Mouse (Mus musculus) limb, embryonic 11.5 days (tissue): ENCODE measurements around the gene Leng8. TPM values are rescaled to one million over a fixed set of nuclear protein-coding genes. Genes with fewer than 3 reads are reported as not detected.
A peak's percentile ranks its signal among the peaks of the same experiment; 100 is the strongest.

ENCODE experiments used
- ATAC-seq: fragments of 200-750 bp; cut with Nextera tagmentation; 2 replicates; pipeline ENCODE4 v1.8.0; 2017; ENCODE audit warnings: low read depth; ENCODE audit not compliant: insufficient number of reproducible peaks, low FRiP score, low TSS enrichment
- DNase-seq: peaks from one replicate; pipeline ENCODE4 v3.0.0-alpha.2; 2015; ENCODE audit warnings: low spot score
- H3K27ac ChIP-seq: fragments of 300-500 bp; sonication (generic); replicated peaks from 2 replicates; pipeline ENCODE4 v1.5.1; 2014; ENCODE audit warnings: low read depth, mild to moderate bottlenecking, low read length
- H3K27me3 ChIP-seq: fragments of 300-500 bp; sonication (generic); 2 replicates; pipeline ENCODE4 v1.6.1; 2014; ENCODE audit warnings: mild to moderate bottlenecking, low read length, mixed read lengths; ENCODE audit not compliant: control insufficient read depth, insufficient read depth
- H3K36me3 ChIP-seq: fragments of 300-500 bp; sonication (generic); 2 replicates; pipeline ENCODE4 v1.6.1; 2014; ENCODE audit warnings: mild to moderate bottlenecking, low read length, moderate library complexity, mixed read lengths; ENCODE audit not compliant: control insufficient read depth, insufficient read depth
- H3K4me1 ChIP-seq: fragments of 300-500 bp; sonication (generic); 2 replicates; pipeline ENCODE4 v1.6.1; 2014; ENCODE audit warnings: low read length, mixed read lengths; ENCODE audit not compliant: control insufficient read depth, insufficient read depth
- H3K4me2 ChIP-seq: fragments of 300-500 bp; sonication (generic); 2 replicates; pipeline ENCODE4 v1.6.1; 2014; ENCODE audit warnings: low read depth, mild to moderate bottlenecking, moderate library complexity; ENCODE audit not compliant: severe bottlenecking
- H3K4me3 ChIP-seq: fragments of 300-500 bp; sonication (generic); 2 replicates; pipeline ENCODE4 v1.5.1; 2014; ENCODE audit warnings: low read depth, low read length
- H3K9ac ChIP-seq: fragments of 300-500 bp; sonication (generic); 2 replicates; pipeline ENCODE4 v1.6.1; 2014; ENCODE audit warnings: mild to moderate bottlenecking, low read length
- H3K9me3 ChIP-seq: fragments of 300-500 bp; sonication (generic); 2 replicates; pipeline ENCODE4 v1.6.1; 2016; ENCODE audit warnings: low read length; ENCODE audit not compliant: control insufficient read depth
- WGBS: fragments of 180-500 bp; shearing (Covaris S2); extraction: QIAGEN DNeasy Blood & Tissue Kit; methylation state at CpG from one replicate; pipeline ENCODE4 v1.1.7; 2014; 5-methylcytosine and 5-hydroxymethylcytosine counted together
- polyA plus RNA-seq: library from polyadenylated mRNA; unstranded; fragments of >200 nt; fragmentation: Nextera tagmentation; extraction: Ambion mirVana; gene quantifications from 2 replicates; pipeline ENCODE4 v1.2.1, GENCODE M21; 2014

The Leng8 gene
- polyA plus RNA-seq, 1 experiment from 2014 or later: 49.7 TPM

DNA sequence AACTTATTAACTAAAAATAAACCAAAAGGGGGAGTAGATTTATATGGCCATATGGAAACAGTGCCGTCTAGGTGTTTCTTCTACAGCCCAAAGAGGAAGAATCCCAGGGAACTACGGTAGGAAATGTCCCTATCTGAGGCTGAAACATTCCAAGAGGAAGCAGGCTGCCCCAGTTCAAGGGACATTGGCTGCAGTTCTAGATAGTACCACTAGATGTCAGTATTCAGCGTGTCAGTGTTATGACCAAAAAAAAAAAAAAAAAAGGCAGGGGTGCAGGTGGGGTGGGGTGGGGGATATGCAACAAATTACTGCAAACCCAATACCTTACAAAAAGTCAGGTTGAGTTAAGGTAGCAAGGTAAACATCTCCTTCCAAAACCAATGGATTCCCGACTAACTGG is 33.4 kb upstream of the Leng8 start:
- H3K9ac ChIP-seq: no peak overlapping the region
- H3K27me3 ChIP-seq: no peaks in the 10 kb centered on the region
- WGBS: 25% methylated on average over 4 of the region's 4 CpGs
- peak; percentile 32 for DNase-seq
- H3K4me3 ChIP-seq: no peak overlapping the region
- no peak overlapping the region for H3K4me2 ChIP-seq
- no peak for ATAC-seq
- no peaks in the 10 kb centered on the region for H3K4me1 ChIP-seq
- no peak overlapping the region for H3K27ac ChIP-seq
- H3K36me3 ChIP-seq: no peaks in the 10 kb centered on the region
- no peaks in the 10 kb centered on the region for H3K9me3 ChIP-seq

GRCm38 (mm10) chr7:4111766-4112165 is 25.1 kb upstream of the Leng8 start:
- no peaks in the 10 kb centered on the region for H3K36me3 ChIP-seq
- H3K9me3 ChIP-seq: no peaks in the 10 kb centered on the region
- H3K27ac ChIP-seq: no peak overlapping the region
- ATAC-seq (no peak), DNase-seq (no peak)
- H3K4me2 ChIP-seq: no peak overlapping the region
- 73% methylated on average over 3 of the region's 3 CpGs for WGBS
- H3K9ac ChIP-seq: no peak overlapping the region
- H3K27me3 ChIP-seq: no peaks in the 10 kb centered on the region
- H3K4me1 ChIP-seq: no peaks in the 10 kb centered on the region
- no peak overlapping the region for H3K4me3 ChIP-seq

GRCm38 (mm10) chr7:4117050-4117814 is 19.6 kb upstream of the Leng8 start:
- Histone ChIP-seq H3K4me1 (no peaks in the 10 kb centered on the region), H3K27ac (no peak overlapping the region), H3K9ac (no peak overlapping the region), H3K4me3 (no peak overlapping the region), H3K9me3 (0 out of 2 replicates have a peak, but pooled peaks cover 2% of the 10 kb centered on the region), H3K36me3 (no peaks in the 10 kb centered on the region), H3K4me2 (no peak overlapping the region), H3K27me3 (peaks cover 22% of the 10 kb centered on the region)
- 68% methylated on average over 8 of the region's 8 CpGs for WGBS
- DNase-seq (no peak), ATAC-seq (no peak)

DNA sequence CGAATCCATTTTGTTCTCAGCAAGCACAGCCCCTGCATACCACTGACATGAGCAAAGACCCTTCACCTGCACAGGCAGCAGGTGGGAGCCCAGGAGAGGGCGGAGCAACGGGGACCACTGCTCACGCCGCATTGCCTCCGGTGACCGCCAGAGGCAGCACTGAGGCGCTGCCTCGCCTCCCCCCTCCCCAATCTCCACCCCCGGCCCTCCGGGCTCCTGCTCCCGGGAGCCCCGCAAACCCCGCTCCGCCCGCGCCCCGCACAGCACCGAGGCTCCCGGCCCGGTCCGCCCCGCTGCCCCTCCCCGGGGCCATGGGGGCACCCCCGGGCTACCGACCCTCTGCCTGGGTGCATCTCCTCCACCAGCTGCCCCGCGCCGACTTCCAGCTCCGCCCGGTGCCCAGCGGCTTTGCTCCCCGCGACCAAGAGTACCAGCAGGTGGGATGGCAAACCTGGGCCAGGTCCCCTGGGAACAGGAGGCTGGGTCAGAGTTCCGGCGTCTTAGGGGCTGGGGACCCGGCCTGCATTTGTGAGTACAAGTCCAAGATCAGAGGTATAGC is 17.4 kb upstream of the Leng8 start, which contains the start of gene Ttyh1:
Ttyh1 (plus strand) TSS at position 65 of the 559 bp plus-strand sequence.
- peaks cover 22% of the 10 kb centered on the region for H3K27me3 ChIP-seq
- no peak within 1 kb of the TSS for H3K27ac ChIP-seq
- WGBS: 2% methylated on average over 35 of the region's 37 CpGs
- no peaks in the 10 kb centered on the region for H3K36me3 ChIP-seq
- H3K4me1 ChIP-seq: no peaks in the 10 kb centered on the region
- peak within 1 kb of the TSS; percentile 32 for H3K4me3 ChIP-seq
- 0 out of 2 replicates have a peak, but pooled peaks cover 2% of the 10 kb centered on the region for H3K9me3 ChIP-seq
- H3K4me2 ChIP-seq: peak within 1 kb of the TSS; percentile 61
- H3K9ac ChIP-seq: peak within 1 kb of the TSS; percentile 37; the same call in 1 of the 2 replicates
- DNase-seq: peak; percentile 66
- ATAC-seq: no peak

- H3K4me2 ChIP-seq: peak overlapping the region; percentile 61; the same call in 1 of the 2 replicates
- 19% methylated on average over 16 of the region's 19 CpGs for WGBS
- ATAC-seq (no peak), DNase-seq (no peak)
- H3K4me3 ChIP-seq: no peak overlapping the region; the same call in 1 of the 2 replicates
- H3K36me3 ChIP-seq: no peaks in the 10 kb centered on the region
- no peak overlapping the region for H3K27ac ChIP-seq
- no peaks in the 10 kb centered on the region for H3K4me1 ChIP-seq
- peaks cover 22% of the 10 kb centered on the region for H3K27me3 ChIP-seq
- no peak overlapping the region for H3K9ac ChIP-seq
- 0 out of 2 replicates have a peak, but pooled peaks cover 2% of the 10 kb centered on the region for H3K9me3 ChIP-seq
Observed at GRCm38 (mm10) chr7:4119976-4120921, 16.6 kb upstream of the Leng8 start.

GRCm38 (mm10) chr7:4122076-4122768 is 14.6 kb upstream of the Leng8 start:
- H3K4me3 ChIP-seq: no peak overlapping the region
- H3K9me3 ChIP-seq: 0 out of 2 replicates have a peak, but pooled peaks cover 2% of the 10 kb centered on the region
- H3K27me3 ChIP-seq: peaks cover 22% of the 10 kb centered on the region
- DNase-seq: no peak
- no peaks in the 10 kb centered on the region for H3K36me3 ChIP-seq
- no peak overlapping the region for H3K4me2 ChIP-seq
- H3K9ac ChIP-seq: no peak overlapping the region
- 51% methylated on average over 11 of the region's 11 CpGs for WGBS
- no peaks in the 10 kb centered on the region for H3K4me1 ChIP-seq
- no peak for ATAC-seq
- H3K27ac ChIP-seq: no peak overlapping the region

- no peak overlapping the region for H3K27ac ChIP-seq
- no peaks in the 10 kb centered on the region for H3K36me3 ChIP-seq
- no peak for DNase-seq
- H3K9ac ChIP-seq: no peak overlapping the region
- ATAC-seq: no peak
- no peak overlapping the region for H3K4me3 ChIP-seq
- 87% methylated on average over 10 of the region's 10 CpGs for WGBS
- peaks cover 22% of the 10 kb centered on the region for H3K27me3 ChIP-seq
- no peaks in the 10 kb centered on the region for H3K4me1 ChIP-seq
- no peak overlapping the region for H3K4me2 ChIP-seq
- 0 out of 2 replicates have a peak, but pooled peaks cover 2% of the 10 kb centered on the region for H3K9me3 ChIP-seq
Observed at GRCm38 (mm10) chr7:4122783-4123182, 14.1 kb upstream of the Leng8 start.
